Mouse (Mus musculus) G1E (cell line): ENCODE measurements around the gene Gabarapl2. TPM values are rescaled to one million over a fixed set of nuclear protein-coding genes. Genes with fewer than 3 reads are reported as not detected.

Experiments used
- ATAC-seq: 2 replicates; pipeline ENCODE4 v1.8.0; 2016; ENCODE audit warnings: mild to moderate bottlenecking; ENCODE audit not compliant: insufficient number of reproducible peaks, poor library complexity, low FRiP score, severe bottlenecking; ENCODE audit errors: extremely low read depth
- DNase-seq: peaks from one replicate; pipeline ENCODE4 v3.0.0; 2012; ENCODE audit warnings: low spot score
- H3K27me3 ChIP-seq: 2 replicates; pipeline ENCODE4 v1.6.1; 2012; ENCODE audit warnings: mild to moderate bottlenecking, low read length, inconsistent platforms; ENCODE audit not compliant: insufficient read depth
- H3K36me3 ChIP-seq: replicated peaks from 2 replicates; pipeline ENCODE3; 2012; ENCODE audit warnings: mild to moderate bottlenecking, inconsistent platforms
- H3K4me1 ChIP-seq: 2 replicates; pipeline ENCODE4 v1.6.1; 2012; ENCODE audit warnings: low read depth, low read length, inconsistent platforms, mixed read lengths; ENCODE audit not compliant: insufficient read depth
- H3K4me3 ChIP-seq: 2 replicates; pipeline ENCODE4 v1.5.1; 2012; ENCODE audit warnings: low read depth, mild to moderate bottlenecking, inconsistent platforms, low read length, moderate library complexity, mixed read lengths
- H3K9me3 ChIP-seq: replicated peaks from 2 replicates; pipeline ENCODE4 v1.6.1; 2012; ENCODE audit warnings: inconsistent platforms
- CTCF ChIP-seq: IDR thresholded peaks from 2 replicates; pipeline ENCODE4 v1.5.1; 2012; ENCODE audit warnings: low read depth, low read length, inconsistent platforms, mixed read lengths
- GATA1 ChIP-seq: IDR thresholded peaks from 2 replicates; pipeline ENCODE4 v1.6.1; 2012; ENCODE audit warnings: borderline replicate concordance, low read length, inconsistent platforms, mixed read lengths
- GATA2 ChIP-seq: IDR thresholded peaks from 2 replicates; pipeline ENCODE4 v1.6.1; 2012; ENCODE audit warnings: low read depth, low read length, inconsistent platforms, borderline replicate concordance
- POLR2AphosphoS5 ChIP-seq: IDR thresholded peaks from 2 replicates; pipeline ENCODE4 v1.6.1; 2012; ENCODE audit warnings: low read depth, low read length, inconsistent platforms; ENCODE audit not compliant: insufficient replicate concordance
- TAL1 ChIP-seq: conservative IDR thresholded peaks from 2 replicates; pipeline ENCODE4 v1.6.1; 2012; ENCODE audit warnings: low read depth, low read length, inconsistent platforms, mixed read lengths
- polyA plus RNA-seq: library from polyadenylated mRNA; stranded (reverse); fragments of >175 nt; gene quantifications from 2 replicates; pipeline ENCODE4 v1.2.3, GENCODE M21; 2012
- total RNA-seq, 2 experiments: library from RNA; stranded (forward) in 1 of 2; stranded (reverse) in 1 of 2; fragments of 200-1000 nt in 1 of 2; fragments of >200 nt in 1 of 2; fragmentation: Nextera tagmentation in 1 of 2; gene quantifications; 2 replicates each; pipeline ENCODE4 v1.2.3; 2014 to 2017

Gabarapl2 gene
- total and polyA plus RNA-seq, 3 experiments, result 3.7 to 53.7 (median 36.6) TPM

DNA sequence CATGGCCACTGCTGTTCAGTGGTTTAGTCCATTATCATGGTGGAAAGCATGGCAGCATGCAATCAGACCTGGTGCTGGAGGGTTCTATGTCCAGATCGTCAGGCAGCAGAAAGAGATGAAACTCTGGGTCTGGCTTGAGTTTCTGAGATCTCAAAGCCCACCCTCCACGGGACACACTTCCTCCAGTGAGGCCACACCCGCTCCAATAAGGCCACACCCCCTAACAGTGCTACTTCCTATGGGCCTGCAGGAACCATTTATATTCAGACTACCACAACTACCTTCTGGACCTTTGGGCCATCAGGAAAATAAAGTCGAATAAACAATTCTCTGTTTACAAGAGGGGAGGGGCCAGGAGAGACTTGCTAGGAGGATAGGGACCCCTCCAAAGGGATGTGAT is 19.5 kb upstream of the Gabarapl2 start:
- ATAC-seq (no peak), DNase-seq (no peak)
- Histone ChIP-seq H3K4me1 (peaks cover 14% of the 10 kb centered on the region), H3K9me3 (no peaks in the 10 kb centered on the region), H3K4me3 (no peak overlapping the region), H3K36me3 (peaks cover 12% of the 10 kb centered on the region), H3K27me3 (no peaks in the 10 kb centered on the region)
- TF ChIP-seq GATA1 (no peak), POLR2AphosphoS5 (no peak), CTCF (no peak), TAL1 (no peak), GATA2 (no peak)

DNA sequence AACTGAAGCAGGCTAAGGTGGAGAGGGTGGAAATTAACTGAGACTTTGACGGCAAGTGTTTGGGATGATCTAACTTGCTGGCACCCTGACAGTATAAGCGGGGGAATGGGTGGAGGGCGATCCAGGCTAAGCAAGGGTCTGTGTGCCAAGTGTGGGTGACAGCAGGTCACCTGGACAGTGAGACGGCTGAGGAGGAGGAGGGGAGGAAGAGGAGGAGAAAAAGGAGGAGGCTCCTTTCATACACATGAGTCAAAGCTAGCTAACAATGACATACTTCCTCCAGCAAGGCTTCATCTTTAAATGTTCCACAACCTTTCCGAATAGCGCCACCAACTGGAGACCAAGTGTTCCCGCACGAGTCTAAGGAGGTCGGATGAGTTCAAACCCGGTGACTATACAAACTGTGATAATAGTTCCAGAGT is 17.1 kb upstream of the Gabarapl2 start:
- Histone ChIP-seq H3K36me3 (peaks cover 3% of the 10 kb centered on the region), H3K4me1 (peaks cover 14% of the 10 kb centered on the region), H3K27me3 (no peaks in the 10 kb centered on the region), H3K9me3 (no peaks in the 10 kb centered on the region), H3K4me3 (no peak overlapping the region)
- no peak for DNase-seq
- no peak for TF ChIP-seq TAL1
- peak; percentile 44; the same call in 1 of the 2 replicates for TF ChIP-seq CTCF
- 0 out of 2 replicates have a peak, but pooled peaks have one; percentile 15 for ATAC-seq

DNA sequence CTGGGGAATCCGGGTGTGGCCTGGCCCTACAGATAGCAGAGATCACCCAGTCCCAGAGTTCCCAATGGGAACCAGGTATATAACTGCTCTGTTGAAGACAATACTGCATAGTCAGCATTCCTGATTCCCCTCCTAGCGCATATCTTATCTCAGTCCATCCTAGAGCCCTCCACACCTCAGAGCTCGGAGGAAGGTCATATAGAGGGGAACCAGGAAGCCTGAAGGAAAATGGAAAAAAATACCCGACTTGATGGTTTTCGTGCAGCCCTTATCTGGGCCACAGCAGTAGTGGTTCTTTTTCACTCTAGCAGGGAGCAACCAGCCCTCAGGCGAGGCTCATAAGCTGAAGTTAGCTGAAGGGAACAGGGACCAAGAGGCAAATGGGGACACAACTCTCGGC is 15.5 kb upstream of the Gabarapl2 start:
- TF ChIP-seq POLR2AphosphoS5 (no peak), TAL1 (no peak), CTCF (no peak), GATA1 (no peak), GATA2 (no peak)
- Histone ChIP-seq H3K4me3 (no peak overlapping the region), H3K9me3 (no peaks in the 10 kb centered on the region)

DNA sequence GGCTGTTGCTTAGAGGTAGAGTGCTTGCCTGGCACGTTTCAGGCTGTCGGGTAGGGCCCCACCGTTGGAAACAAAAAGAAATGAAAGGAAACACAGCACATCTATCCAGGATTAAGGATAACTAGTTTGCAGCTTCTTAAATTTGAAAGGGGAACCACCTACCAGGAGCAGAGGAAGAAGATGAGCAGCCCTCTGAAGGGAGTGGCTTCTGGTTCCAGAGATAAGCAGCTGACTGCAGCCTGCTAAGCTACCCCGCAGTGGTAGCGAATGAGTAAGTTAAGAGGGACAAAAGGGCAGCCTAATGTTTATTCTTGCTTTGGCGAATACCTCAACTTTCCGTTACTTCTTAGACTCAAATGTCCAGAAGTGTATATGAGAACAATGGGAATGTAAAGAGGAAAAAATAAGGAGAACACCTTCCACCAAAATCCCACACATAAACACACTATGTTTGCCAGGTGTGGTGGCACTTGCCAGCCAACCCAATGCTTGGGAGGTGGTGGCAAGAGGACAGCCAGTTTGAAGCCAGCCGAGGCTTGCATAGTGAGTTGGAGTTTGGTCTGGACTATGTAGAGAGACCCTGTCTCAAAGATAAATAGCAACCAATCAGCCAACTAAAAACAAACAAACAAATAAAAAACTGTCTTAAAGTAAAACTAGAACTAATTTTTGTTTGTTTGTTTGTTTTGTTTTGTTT is 10.7 kb upstream of the Gabarapl2 start:
- H3K4me3 ChIP-seq, result peak overlapping the region; percentile 53; the same call in 1 of the 2 replicates
- ATAC-seq (peak; percentile 76), DNase-seq (peak; percentile 75)
- TF ChIP-seq TAL1 (peak; percentile 73), GATA2 (no peak)
- H3K27me3 ChIP-seq, result no peaks in the 10 kb centered on the region
- no peaks in the 10 kb centered on the region for H3K9me3 ChIP-seq
- H3K36me3 ChIP-seq, result peaks cover 5% of the 10 kb centered on the region
- H3K4me1 ChIP-seq, result peaks cover 62% of the 10 kb centered on the region

More for the DNA sequence above, 15.5 kb upstream of the Gabarapl2 start:
- Histone ChIP-seq H3K36me3 (peaks cover 2% of the 10 kb centered on the region), H3K27me3 (no peaks in the 10 kb centered on the region), H3K4me1 (peaks cover 28% of the 10 kb centered on the region)
- ATAC-seq (no peak), DNase-seq (no peak)

DNA sequence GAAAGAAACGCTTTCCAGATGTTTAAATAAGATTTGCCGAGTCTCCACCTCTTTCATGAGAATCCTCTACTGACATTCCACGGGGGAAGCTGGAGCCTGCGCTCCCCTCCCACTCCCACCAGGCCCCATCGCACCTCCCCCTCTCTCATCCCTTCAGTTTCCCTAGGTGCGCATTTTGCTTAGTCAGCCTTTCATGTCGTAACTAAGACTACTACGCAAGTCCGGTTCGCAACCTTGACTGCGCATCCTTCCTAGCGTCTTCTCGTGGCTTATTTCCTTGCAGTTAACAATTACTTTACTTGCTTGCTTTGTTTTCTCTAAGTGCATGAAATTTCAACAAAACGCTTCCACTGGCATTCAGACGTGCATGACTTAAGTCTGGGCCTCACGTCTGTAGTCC is 8.8 kb upstream of the Gabarapl2 start:
- no peaks in the 10 kb centered on the region for H3K9me3 ChIP-seq
- no peak overlapping the region for H3K4me3 ChIP-seq
- peaks cover 5% of the 10 kb centered on the region for H3K36me3 ChIP-seq
- H3K27me3 ChIP-seq, result no peaks in the 10 kb centered on the region
- TF ChIP-seq POLR2AphosphoS5 (no peak), GATA1 (no peak), CTCF (no peak), TAL1 (no peak), GATA2 (no peak)
- H3K4me1 ChIP-seq, result peaks cover 62% of the 10 kb centered on the region
- ATAC-seq (no peak), DNase-seq (no peak)

DNA sequence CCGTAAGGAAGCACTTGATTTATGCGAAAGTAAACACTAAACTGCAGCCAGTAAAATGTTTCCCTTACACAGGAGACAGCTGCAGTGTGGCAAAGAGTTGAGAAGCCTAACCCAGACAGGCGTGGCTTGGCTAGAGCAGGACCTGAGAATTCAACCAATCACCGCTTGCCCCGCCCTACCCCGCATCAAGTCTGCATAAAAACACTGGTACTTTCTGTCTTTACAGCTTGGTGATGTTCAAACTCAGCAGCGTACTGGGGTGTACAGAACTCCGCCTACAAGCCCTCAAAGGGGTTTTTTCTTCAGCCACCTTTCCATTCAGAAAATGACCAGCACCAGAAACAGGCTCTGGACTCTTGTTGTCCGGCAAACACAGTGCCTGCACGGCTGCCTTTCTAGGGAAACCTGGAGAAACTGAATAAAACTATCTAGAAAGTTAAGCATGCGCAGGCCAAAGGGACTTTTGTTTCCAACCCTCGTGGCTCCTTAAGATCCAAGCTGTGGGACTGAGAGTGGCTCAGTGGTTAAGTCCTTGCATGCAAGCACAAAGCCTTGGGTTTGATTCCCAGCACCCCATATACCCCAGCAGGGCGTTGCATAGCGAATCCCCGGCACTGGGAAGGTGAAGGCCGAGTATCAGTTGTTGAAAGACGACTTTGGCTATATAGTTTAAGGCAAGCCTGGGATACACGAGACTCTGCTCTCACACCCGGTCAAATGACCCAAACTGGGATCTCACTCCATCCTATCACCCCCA is 7.7 kb upstream of the Gabarapl2 start:
- Histone ChIP-seq H3K4me3 (peak overlapping the region; percentile 82), H3K27me3 (no peaks in the 10 kb centered on the region), H3K4me1 (peaks cover 67% of the 10 kb centered on the region), H3K9me3 (no peaks in the 10 kb centered on the region), H3K36me3 (peaks cover 5% of the 10 kb centered on the region)
- DNase-seq (peak; percentile 88), ATAC-seq (peak; percentile 71)
- TF ChIP-seq GATA1, result no peak
- TF ChIP-seq POLR2AphosphoS5, result no peak
- TF ChIP-seq GATA2, result no peak
- TF ChIP-seq CTCF, result no peak
- TF ChIP-seq TAL1, result no peak
